Mouse (Mus musculus): ENCODE results near the gene 4933434E20Rik.

DNA sequence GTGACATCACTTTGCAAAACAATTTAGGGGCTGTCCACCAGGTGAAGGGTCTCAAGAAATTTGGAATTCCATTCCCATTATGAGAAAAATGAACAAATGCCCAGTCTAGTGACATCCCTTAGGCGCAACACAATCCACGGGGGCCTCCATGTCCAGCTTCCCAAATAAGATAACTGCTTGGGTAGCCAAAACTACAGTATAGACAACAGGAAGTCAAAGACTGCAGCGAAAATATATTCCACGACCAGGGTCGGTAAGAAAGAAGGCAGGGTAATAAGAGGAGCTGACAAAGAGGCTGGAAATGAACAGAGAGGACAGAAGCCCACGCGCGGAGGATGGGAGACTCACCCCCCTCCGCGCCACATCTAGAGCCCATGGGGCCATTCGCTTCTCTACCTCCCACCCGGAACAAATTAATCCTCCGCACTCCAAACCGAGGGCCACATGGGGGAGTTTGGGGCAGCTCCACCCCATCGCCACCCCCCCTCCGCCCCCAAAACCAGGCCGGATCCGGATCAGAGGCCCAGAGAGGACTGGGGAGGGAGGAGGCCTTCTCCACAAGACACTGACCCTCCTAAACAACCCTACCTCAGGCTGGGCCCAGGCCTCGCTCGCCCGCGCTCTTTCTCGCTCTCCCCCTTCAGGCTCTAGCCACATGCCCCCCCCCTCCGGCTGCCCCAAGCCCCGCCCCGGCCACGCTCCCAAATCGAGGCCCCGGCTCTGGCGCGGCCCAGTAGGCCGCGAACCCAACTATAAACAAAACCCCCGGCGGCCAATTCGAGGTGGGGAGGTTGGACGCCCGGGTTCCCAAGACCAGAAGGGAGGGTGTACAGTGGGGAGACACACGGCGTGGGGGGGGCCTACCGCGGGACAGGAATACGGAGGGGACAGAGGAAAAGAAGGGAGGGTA is at the start of gene 4933434E20Rik:
- TF ChIP-seq CTCF (IDR thresholded peaks at IDR 0.05 in 2 of 3, conservative IDR thresholded peaks at IDR 0.05 in 1 of 3; ENCODE audit: control insufficient read depth in 1 of 3, insufficient read depth in 1 of 3, low read depth in 2 of 3, low read length in 3 of 3, poor library complexity in 1 of 3, severe bottlenecking in 1 of 3) (no peak), GABPA (IDR thresholded peaks at IDR 0.05; ENCODE audit: low read depth, low read length) (no peak), POLR2A (IDR thresholded peaks at IDR 0.05; ENCODE audit: control insufficient read depth in 1 of 2, insufficient read depth in 1 of 2, low read depth in 1 of 2, low read length in 2 of 2, poor library complexity in 1 of 2) (peak; percentile 40 to 69; a peak in 3 of 4 replicates), SMC3 (IDR thresholded peaks at IDR 0.05; ENCODE audit: low read depth, low read length) (no peak), MYC (IDR thresholded peaks at IDR 0.05; ENCODE audit: low read depth, low read length) (peak; percentile 72), MAX (IDR thresholded peaks at IDR 0.05; ENCODE audit: low read length) (0 out of 2 replicates have a peak, but pooled peaks have one; percentile 66), BHLHE40 (IDR thresholded peaks at IDR 0.05; ENCODE audit: borderline replicate concordance, low read depth, low read length) (0 out of 2 replicates have a peak, but pooled peaks have one; percentile 24), EP300 (IDR thresholded peaks at IDR 0.05; ENCODE audit: low read depth in 1 of 2, low read length in 2 of 2) (0 out of 4 replicates have a peak, but pooled peaks of 1 of the 2 experiments have one; percentile 14), RAD21 (IDR thresholded peaks at IDR 0.05; ENCODE audit: low read depth, low read length) (no peak)

Measured in MEL (cell line).